Mouse (Mus musculus): Measurements from ENCODE around the gene Abhd2.
A peak's percentile ranks its signal among the peaks of the same experiment; 100 is the strongest.

The Abhd2 gene

DNA sequence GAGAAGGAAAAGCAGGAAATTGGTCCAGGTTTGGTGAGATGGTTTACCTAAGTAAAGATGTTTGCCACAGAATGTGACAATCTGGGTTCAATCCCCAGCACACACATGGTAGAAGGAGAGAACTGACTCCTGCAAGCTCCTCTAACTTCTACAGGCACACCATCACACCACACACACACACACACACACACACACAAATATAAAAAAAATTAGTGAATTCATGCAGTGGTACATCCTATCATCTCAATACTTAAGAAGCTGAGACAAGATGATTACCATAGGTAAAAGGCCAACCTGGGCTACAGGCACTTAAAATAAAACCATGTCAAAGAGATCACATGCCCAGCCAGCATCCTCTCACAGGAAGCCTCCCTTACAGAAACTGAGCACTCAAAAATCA is 101.0 kb downstream of the Abhd2 start:
- DNase-seq (ENCODE audit: low read depth in 1 of 2, low spot score in 2 of 2): no peak

DNA sequence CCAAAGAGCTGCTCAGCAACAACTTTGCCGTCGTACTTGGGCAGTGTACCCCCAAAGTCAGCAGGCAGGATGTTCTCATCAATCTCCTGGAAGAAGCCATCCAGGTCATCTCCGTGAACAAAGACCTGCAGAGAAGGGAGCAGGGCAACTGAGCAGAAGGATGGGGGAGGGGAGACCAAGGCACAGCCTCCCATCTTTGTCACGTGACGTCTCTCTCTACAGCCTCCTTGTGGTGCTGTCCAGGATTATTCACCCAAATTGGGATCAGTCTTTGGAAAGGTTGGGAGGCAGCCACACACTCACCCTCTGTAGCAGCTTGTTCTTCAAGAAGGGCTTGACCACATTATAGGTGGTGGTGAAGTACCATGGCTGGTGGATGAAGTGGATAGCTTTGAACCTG is 102.6 kb downstream of the Abhd2 start:
- DNase-seq (ENCODE audit: low read depth in 1 of 2, low spot score in 2 of 2): no peak

DNA sequence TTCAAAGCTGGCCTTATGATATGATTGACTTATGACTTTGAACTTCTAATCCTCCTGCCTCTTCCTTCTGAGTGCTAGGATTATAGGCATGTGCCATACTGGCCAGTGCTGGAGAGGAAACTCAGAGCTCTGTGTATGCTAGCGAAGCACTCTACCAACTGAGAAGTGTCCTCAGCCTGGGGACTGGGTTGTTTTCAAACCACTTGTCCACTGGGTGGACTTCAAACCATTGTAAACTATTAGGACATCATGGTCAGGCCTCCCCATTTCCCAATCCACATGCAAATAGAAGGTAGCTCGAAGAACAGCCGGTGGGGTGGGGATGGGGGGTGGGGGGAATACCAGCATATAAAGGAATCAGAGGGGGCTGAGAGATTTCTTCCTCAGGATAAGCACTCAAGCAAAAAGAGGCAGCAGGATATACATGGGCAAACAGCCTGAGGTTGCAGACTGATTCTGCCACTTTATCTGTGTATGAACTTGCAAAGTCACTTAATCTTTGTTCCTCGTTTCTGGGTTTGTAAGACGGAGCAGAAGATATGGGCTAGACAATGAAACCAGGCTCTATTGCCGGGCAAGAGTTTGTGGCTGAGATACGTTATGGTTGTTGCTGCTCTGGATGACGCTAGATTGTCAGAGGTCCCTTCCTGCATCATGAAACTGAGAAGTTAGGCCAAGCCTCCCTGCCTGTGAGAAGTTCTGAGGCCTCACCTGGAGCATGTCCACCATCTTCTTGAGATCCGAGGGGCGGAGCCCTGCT is 103.7 kb downstream of the Abhd2 start:
- no peak for DNase-seq (ENCODE audit: low read depth in 1 of 2, low spot score in 2 of 2)

DNA sequence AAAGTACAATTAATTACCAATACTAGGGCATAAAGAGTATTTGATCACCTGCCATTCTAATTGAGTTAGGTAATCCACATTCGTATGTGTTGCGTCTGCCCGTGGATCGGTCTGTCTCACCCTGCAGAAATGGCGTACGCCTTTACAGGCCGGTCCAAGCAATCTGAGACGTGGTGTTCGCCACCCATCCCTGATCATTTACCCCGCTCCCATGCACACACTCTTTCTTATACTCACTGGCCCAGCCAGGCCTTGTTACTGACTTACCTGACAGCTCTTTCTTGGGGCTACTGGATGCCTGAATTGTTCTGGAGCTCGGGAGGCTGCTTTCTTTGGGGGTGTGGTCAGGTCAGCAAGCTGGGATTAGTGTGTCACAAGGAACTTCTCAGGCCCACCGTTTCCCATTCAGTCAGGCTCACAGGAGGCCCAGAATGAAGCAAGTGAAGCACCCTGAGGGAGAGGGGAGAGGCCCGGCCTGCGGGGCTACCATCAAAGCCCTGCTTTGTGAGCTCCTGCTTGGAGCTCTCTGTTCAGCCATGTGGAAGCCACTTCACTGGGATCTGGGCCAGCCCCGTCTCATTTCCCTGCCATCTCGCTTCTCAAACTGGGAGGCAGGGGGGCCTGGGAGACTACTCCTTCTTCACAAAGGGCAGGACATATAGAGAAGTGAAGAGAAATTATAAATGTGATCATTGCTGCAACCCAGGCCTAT is 113.6 kb downstream of the Abhd2 start, which contains the start of gene Rlbp1:
Rlbp1 (minus strand) TSS at position 627 of the 712 bp plus-strand sequence.
- no peak for DNase-seq (ENCODE audit: low read depth in 1 of 2, low spot score in 2 of 2)

DNA sequence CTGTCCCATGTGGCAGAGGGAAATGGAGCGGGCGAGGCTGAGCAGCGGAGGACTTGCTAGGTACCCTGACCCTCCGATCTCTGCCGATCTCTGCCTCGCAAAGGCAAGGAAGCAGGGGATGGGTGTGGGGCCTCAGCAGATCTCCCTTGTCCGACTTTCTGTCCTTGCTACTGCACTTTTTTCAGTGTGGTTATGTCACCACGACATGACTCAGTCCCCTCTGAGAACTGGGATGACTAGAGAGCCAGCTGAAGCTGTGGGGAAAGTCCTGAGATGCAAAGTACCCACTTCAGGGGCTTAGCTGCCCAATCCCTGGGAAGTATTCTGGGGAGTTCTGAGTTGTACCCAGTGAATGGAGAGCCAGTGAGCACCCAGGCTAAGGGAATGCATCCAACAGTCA is 114.1 kb downstream of the Abhd2 start:
- no peak for DNase-seq (ENCODE audit: low read depth in 1 of 2, low spot score in 2 of 2)

DNA sequence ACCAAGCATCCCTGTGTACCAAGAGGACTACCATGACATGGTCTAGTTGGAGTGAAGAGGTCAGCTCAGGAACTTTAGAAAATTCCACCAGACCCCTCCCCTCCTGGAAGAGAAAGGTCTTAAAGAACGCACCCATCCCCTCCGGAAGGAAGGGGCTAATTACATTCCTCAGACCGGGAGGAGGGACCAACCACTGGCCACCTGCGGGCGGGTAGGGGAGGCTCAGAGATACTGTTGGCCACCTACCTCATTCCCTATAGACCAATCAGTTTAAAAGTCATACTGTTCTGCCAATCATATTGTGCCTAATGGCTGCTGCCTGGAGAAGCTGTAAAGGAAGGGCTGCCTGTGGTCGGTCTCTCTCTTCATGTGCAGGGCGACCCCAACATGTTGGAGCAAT is 115.0 kb downstream of the Abhd2 start:
- no peak for DNase-seq (ENCODE audit: low read depth in 1 of 2, low spot score in 2 of 2)

DNA sequence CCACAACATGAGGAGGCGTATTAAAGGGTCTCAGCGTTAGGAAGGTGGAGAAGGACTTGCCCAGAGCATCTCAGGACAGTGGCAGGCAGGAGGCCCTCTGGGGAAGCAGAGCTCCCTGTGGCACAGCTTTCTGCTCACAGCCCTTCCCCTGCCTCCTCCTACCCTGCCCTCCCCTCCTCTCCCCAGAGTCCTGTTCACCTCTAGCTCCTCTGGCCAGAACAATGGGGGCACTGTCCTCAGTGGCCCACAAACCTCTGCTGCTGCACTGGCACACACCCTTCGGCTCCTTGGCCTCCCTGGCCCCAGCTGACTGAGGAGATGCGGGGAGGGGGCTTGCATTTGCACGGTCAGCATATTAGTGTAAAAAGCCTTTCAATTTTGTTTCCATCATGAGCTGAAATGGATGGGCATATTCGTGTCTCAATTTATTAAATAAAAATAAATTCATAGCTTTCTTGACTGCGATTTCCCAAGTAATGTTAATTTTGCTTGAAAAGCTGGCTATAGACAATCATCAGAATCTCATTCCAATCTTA is 115.7 kb downstream of the Abhd2 start:
- no peak for DNase-seq (ENCODE audit: low read depth in 1 of 2, low spot score in 2 of 2)

DNA sequence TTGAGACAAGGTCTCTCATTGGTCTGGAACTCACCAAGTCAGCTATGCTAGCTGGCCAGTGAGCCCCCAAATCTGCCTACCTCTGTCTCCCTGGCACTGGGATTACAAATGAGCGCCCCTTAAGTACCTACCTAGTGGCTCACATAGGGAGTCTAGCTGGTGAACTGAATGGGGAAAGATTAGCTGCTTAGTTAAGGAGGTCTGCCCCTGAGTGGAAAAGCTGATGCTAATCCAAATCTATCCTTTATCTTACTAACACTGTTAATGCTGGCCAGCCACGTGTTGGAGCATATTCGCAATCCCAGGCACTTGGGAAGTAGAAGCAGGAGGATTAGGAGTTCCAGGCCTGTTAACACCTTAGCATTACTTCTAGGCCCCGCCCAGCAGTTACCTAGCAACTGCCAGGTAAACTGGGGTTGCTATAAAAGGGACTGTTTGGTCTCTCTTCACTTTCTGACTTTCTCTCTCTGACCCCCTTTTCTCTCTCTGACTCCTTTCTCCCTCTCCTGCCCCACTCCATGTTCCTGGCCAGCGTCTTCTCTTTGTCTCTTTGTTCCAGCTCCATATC is 117.2 kb downstream of the Abhd2 start:
- no peak for DNase-seq (ENCODE audit: low read depth in 1 of 2, low spot score in 2 of 2)

DNA sequence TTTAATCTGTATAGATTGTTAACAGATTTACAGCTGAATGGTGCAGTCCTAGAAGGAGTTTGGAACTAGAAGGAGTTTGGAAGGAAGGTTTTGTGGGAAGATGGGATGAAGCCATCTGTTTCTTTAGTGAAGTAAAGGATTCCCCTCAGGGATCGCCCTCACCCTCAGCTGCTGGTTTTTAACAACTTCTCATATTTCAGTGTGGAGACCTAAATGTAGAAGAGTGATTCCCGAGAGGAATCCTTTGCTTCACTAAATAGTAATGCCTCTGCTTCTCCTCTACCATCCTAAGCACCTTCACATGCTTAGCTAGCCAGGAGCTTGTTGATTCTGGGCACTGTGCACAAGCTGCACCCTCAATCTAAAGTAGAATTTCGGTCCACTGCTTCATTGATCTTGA is 118.5 kb downstream of the Abhd2 start:
- no peak for DNase-seq (ENCODE audit: low read depth in 1 of 2, low spot score in 2 of 2)

DNA sequence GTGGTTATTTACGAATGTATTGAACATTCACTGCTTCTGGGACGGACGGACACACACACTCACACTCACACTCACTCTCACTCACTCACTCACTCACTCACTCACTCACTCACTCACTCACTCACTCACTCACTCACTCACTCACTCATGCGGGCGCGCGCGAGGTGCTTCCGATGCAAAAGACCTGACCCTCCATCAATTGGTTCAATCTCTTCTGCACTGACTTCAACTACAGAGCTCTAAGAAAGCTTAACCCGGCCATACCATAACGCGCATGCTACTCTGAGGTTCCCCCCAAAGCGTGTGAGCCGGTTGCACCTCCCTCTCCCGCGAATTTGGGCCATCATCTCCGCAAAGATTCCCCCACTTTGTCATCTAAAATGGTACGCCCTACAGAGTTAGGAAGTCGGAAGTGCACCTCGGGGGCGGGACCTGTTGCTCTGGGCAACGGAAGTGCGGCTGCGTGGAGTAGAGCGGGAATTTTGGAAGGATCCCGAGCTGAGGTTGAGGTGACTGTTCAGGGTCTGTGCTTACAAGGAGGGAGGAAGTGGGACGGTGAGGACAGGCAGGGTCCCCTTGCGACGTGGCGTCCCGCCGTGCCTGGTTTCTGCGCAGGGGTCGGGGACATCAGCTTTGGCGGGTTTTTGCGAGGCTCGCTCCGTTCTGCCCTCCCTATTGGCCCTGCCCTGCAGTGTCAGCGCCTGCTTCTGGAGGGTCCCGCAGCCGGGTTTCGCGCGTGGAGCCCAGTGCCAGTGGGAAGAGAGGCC is 119.1 kb downstream of the Abhd2 start, which contains the start of gene Fanci:
Fanci (plus strand) TSS at position 47 of the 767 bp plus-strand sequence.
- DNase-seq (ENCODE audit: low read depth in 1 of 2, low spot score in 2 of 2): peak; percentile 73 to 82

DNA sequence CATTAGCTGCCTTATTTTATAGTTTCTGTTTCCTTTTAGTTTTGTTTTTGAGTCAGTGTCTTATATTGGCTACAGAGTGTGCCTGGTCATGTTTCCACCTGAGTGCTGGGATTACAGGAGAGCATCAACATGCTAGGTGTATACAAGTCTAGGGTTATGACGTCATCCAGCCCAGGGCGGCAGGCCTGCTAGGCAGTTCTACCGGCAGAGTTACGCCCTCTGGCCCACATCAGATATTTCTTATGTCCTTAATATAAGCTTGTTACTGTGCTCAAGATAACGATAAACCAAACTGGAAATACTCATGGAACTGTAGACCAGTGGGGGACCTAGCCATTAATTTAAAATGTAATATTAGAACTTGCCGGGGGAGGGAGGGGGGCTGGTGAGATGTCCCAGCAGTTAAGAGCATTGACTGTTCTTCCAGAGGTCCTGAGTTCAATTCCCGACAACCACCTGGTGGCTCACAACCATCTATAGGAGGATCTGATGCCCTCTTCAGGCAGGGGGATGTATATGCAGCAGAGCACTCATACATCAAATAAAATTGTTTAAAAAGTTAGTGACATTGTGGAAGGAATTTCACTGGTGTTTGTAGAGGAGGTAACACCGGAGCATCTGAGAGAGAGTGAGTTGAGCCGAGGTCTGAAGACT is 120.0 kb downstream of the Abhd2 start:
- no peak for DNase-seq (ENCODE audit: low read depth in 1 of 2, low spot score in 2 of 2)

DNA sequence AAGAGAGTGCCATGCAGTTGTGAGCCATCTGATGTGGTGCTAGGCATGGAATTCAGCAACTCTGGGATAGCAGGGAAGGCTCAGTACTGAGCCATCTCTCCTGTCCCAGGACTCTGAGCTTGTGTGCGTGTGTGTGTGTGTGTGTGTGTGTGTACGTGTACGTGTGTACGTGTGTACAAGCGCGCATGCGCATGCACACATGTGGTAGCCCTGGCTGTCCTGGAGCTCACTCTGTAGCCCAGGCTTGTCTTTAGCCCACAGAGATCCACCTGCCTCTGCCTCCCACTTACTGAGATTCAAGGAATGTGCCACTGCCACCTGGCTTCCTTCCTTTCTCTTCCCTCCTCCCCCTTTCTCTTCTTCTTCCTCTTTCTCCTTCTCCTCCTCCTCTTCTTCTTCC is 120.9 kb downstream of the Abhd2 start:
- no peak for DNase-seq (ENCODE audit: low read depth in 1 of 2, low spot score in 2 of 2)

DNA sequence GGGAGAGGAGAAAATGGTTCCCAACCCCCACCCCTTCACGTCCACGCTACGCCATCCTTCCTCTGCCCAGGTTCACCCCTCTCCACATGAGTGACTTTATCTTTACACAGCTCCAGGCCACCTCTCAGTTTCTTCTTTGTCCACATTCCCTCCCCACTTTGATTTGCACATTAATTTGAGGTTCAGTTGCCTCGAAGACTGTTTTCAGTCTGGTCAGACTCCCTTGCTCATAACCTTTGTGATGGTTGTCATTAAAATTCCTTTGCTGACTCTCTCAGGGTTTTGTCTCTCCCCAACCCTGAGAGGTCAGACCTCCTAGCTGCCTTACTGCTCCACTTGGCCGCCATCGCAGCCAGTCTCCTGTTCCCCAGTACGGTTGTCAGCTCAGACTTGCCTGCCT is 121.7 kb downstream of the Abhd2 start:
- DNase-seq (ENCODE audit: low read depth in 1 of 2, low spot score in 2 of 2): no peak

DNA sequence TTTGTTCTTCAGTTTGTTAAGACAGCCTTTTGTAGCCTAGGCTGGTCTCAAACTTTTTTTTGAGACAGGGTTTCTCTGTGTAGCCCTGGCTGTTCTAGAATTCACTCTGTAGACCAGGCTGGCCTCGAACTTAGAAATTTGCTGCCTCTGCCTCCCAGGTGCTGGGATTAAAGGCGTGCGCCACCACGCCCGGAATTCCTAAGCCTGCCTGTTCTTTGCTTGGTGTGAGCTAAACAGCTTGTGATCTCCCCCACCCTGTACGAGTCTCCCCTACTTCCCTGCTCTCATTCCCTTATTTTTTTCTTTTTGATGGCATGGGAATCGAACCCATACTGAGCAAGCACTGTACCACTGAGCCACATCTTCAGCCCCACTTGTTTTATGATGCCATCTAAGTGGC is 122.2 kb downstream of the Abhd2 start:
- no peak for DNase-seq (ENCODE audit: low read depth in 1 of 2, low spot score in 2 of 2)

DNA sequence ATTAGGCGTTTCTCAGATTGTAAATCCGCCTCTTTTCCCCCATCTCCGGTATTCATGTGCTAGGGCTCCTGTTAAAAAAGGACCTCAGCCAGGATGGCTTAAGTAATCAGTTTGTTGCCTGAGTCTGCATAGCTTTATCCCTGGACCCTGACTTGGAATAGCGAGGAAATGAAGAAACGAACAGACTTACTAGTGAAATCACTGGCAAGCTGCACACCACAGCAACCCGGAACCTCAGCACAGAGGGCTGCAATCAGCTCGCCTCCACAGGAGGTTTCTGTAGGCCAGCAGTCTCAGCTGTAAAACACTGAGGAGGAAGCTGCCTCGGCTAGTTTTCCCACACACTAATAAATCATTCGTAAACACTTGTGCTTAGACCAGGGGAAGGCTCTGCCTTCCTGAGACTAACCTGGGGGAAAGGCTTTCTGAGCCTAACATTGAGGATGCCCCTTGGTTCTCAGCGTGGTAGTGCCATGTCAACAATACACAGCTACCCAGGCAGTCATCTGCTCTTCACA is 124.5 kb downstream of the Abhd2 start:
- no peak for DNase-seq (ENCODE audit: low read depth in 1 of 2, low spot score in 2 of 2)

DNA sequence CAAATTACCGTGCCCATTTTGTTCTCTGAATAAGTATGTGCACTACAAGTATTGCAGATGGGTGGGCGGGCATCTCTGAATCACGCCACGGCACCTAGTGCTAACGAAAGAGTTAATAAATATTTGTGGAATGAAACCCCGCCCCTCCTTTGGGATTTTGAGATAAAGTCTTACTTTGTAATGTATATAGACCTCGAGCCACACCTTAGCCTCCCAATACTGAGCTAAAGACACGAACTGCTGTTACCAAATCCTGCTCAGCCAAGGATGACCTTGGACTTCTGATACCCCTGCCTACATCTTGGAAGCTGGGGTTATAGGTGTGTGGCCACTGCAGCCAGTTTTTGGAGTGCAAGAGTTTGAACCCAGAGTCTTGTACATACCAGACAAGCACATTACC is 125.4 kb downstream of the Abhd2 start:
- DNase-seq (ENCODE audit: low read depth in 1 of 2, low spot score in 2 of 2): no peak

DNA sequence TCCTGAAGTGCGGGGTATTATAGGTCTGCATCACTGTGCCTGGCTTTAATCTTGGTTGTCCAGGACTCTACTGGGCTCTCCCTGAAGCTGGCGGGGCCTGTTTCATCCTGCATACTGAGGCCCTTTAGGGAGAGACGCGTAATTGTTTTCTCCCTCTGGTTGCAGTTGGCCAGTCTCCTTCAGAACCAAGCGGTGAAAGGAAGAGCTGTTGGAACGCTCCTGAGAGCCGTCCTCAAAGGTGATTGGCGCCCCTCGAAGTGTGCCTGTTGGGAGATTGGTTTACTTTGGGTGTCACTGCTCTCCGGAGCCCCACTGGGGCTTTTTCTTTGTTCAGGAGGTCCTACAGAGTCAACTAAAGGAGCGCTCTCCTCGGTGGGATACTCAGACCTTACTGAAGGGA is 126.0 kb downstream of the Abhd2 start:
- no peak for DNase-seq (ENCODE audit: low read depth in 1 of 2, low spot score in 2 of 2)

DNA sequence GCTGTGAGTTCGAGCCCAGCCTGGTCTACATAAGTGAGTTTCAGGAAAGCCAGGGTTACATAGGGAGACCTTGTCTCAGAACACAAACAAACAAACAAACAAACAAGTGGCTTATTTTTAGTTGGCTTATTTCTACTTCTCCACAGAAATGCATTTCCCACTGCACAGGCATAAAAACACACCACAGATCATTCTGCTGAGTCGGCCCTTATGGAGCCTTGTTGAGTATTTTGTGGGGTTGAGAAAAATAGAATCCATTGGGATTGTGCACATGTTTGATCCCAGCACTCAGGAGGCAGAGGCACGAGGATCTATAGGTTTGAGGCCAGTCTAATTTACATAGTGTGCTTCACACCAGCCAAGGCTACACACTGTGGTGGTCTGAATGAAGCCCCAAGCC is 127.3 kb downstream of the Abhd2 start:
- no peak for DNase-seq (ENCODE audit: low read depth in 1 of 2, low spot score in 2 of 2)

DNA sequence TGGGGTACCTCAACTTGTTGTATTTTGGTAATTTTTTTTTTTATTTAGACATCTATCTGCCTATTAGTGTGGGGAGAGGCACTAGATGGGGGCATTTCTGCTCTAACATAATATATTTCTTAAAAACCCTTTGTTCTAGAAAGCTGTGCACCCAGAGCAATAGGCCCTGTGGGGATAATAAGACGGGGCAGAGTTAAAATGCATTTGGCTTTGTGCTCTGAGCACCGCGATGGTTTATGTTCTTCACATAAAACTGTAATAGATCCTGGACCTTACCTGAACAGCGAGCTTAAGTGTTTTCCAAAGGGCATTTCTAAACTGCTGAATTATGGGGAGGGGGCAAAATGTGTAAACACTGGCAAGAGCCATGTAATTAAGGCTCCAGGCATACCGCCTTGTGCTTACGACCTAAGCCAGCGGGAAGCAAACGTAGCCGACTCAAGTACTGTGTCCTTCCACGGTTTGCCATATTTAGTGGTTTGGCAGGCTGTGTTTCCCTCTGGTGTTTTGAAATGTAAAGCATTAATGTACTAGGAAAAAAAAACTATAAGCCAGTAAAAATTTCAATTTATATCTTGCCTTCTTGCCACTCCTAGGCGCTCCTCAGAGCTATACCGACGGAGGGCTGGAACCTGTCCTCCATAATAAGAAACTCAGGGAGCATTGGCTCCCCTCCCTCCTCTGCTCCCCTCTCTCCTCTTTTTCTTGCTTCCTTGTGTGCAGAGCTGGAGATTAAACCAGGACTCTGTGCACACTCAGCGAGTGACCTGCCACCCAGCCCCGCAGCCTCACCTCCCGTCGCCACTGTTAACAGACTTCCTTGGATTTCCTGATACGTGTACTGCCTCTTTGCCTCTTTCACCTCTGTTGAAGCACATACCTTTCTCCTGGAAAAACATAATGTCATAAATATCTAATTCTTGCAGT is 141.7 kb downstream of the Abhd2 start:
- no peak for DNase-seq (ENCODE audit: low read depth in 1 of 2, low spot score in 2 of 2)
